Mouse (Mus musculus): ENCODE measurements around the gene Notch4. TPM values are rescaled to one million over a fixed set of nuclear protein-coding genes. Genes with fewer than 3 reads are reported as not detected.

Notch4 gene
- polyA plus RNA-seq, 1 experiment from 2014 or later: 10.6 TPM

DNA sequence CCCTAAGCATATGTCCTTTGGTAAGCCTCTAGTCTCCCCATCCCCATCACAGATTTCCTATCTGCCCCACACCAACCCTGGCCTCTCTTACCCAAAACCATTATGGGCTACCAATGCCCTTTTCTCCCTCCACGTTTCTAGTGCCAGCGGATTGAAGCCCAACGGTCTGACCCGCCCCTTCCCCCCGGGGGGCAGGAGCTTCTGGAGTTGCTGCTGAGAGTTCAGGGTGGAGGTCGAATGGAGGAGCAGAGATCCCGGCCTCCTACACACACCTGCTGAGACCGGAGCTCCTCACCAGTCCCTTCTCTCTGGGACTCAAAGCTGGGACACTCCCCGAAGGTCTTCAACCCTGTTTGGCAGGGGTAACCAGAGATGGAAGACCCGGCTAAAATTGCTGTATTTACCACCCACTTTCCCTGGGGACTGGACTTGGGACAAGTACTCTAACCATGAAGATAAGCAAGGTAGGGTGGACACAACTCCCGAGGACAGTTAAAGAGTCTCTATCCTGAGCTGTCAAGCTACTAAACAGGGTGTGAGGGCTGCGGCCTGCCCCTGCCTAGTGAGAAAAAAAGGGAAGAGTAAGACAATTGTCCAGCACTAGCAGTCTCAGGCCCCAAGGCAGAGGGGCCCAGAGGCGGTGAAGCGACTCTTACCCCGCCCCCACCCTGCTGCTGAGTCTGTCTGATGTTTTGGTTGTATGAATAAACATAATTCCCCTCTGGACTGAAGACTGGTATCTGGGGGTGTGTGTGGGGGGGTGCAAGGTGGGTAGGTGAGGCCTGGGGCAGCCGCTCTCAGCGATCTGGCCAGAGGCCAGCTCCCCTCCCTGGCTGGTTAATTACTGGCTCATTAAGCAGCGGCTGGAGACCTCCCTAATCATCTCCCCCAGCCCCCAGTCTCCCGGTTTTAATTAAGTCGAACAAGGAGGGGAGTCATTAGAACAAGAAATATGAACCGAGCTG, 27.2 kb downstream of the Notch4 start, which contains the start of gene Pbx2:
Gene Pbx2, plus strand, starts transcription at position 238 of the 965 bp plus-strand sequence.
- ATAC-seq (replicated peaks; ENCODE audit: low FRiP score, low read depth): peak; percentile 22
- H3K4me1 ChIP-seq (replicated peaks; ENCODE audit: insufficient read depth, low read length): peaks cover 56% of the 10 kb centered on the region
- peak; percentile 81 for DNase-seq (ENCODE audit: low spot score)

DNA sequence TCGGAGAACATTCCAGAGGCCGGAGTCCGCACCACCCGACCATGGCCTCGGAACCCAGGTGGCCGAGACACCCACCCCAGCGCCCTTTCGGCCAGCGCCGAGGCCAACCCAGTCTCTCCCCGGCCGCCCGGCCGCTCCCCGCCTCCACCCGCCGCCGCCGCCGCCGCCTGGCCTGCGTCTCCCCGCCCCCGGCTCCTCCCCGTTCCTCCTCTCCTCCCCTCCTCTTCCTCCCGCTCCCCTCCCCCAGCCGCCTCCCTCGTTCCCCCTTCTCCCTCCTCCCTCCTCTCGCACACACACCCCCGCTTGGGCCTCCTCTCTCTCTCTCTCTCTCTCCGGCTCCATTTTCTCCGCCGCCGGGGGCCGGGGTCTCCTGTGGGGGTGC, 27.9 kb downstream of the Notch4 start:
- Histone ChIP-seq H3K4me1 (replicated peaks; ENCODE audit: insufficient read depth, low read length) (peaks cover 54% of the 10 kb centered on the region), H3K9me3 (replicated peaks; ENCODE audit: low read length) (no peaks in the 10 kb centered on the region), H3K36me3 (ENCODE audit: insufficient read depth, low read length) (peaks cover 7% of the 10 kb centered on the region; the same call in 1 of the 2 replicates), H3K9ac (ENCODE audit: low read depth, low read length) (peak overlapping the region; percentile 96), H3K27me3 (ENCODE audit: insufficient read depth, low read length) (no peaks in the 10 kb centered on the region), H3K27ac (peak overlapping the region; percentile 99), H3K4me3 (replicated peaks; ENCODE audit: low read depth, low read length) (peak overlapping the region; percentile 81), H3K4me2 (ENCODE audit: low read length) (peak overlapping the region; percentile 98)
- DNase-seq (ENCODE audit: low spot score) (peak; percentile 98), ATAC-seq (replicated peaks; ENCODE audit: low FRiP score, low read depth) (peak; percentile 64)
- WGBS: 1% methylated on average over 17 of the region's 35 CpGs
- no peak for TF ChIP-seq CTCF (IDR thresholded peaks at IDR 0.05; ENCODE audit: low read depth)

More for the DNA sequence above, 27.2 kb downstream of the Notch4 start, which contains the start of gene Pbx2:
- Histone ChIP-seq H3K27me3 (ENCODE audit: insufficient read depth, low read length) (no peaks in the 10 kb centered on the region), H3K4me3 (replicated peaks; ENCODE audit: low read depth, low read length) (peak within 1 kb of the TSS; percentile 81), H3K36me3 (ENCODE audit: insufficient read depth, low read length) (peaks cover 7% of the 10 kb centered on the region; the same call in 1 of the 2 replicates), H3K4me2 (ENCODE audit: low read length) (peak within 1 kb of the TSS; percentile 98), H3K9me3 (replicated peaks; ENCODE audit: low read length) (no peaks in the 10 kb centered on the region), H3K9ac (ENCODE audit: low read depth, low read length) (peak within 1 kb of the TSS; percentile 96), H3K27ac (peak within 1 kb of the TSS; percentile 99)
- TF ChIP-seq CTCF (IDR thresholded peaks at IDR 0.05; ENCODE audit: low read depth): no peak
- WGBS: 4% methylated on average over 21 of the region's 21 CpGs

DNA sequence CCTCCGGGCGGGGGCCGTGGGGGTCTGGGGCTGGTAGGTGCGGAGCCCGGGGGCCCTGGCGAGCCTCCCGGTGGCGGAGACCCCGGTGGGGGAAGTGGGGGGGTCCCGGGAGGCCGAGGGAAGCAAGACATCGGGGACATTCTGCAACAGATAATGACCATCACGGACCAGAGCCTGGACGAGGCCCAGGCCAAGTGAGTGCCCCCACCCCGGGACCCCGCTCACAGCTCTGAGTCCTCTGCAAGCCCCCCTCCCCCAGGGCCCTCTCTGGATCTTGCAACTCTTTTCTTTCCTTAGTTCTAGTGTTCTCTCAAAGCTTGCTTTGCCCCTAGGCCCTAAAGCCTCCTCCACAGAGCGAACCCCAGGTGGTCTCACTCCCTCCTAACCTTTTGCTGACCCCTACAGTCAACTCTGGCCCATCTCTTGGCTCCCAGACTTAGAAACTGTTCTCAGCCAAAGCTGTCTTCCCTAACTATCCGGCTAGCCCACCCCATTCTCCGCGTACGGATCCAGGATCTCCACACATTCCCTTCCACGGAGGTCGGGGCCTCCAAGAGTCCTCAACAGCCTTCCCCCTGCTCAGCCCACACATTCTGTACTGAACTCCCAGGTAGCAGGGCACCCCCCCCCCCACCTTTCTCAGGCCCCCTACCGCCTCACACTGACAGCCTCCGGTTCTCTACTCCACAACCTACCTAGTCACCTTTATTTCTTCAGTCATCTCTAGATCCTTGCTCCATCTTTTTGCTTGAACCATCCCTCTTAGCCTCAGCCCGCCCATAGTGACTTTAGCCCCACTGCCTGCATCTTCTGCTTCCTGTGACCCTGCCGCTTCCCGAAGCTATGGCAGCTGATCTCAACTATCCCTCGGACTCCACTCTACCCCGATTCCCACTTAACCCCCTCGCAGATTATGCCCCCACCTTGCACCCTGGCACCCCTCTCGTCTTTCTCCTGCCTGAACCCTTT, 28.8 kb downstream of the Notch4 start:
- peak overlapping the region; percentile 81 for H3K4me3 ChIP-seq (replicated peaks; ENCODE audit: low read depth, low read length)
- peaks cover 59% of the 10 kb centered on the region for H3K4me1 ChIP-seq (replicated peaks; ENCODE audit: insufficient read depth, low read length)
- ATAC-seq (replicated peaks; ENCODE audit: low FRiP score, low read depth) (peak; percentile 9; the same call in 1 of the 2 replicates), DNase-seq (ENCODE audit: low spot score) (peak; percentile 82)
- no peaks in the 10 kb centered on the region for H3K27me3 ChIP-seq (ENCODE audit: insufficient read depth, low read length)
- peak overlapping the region; percentile 99 for H3K27ac ChIP-seq
- under 1% methylated on average over 31 of the region's 32 CpGs for WGBS
- peak overlapping the region; percentile 96 for H3K9ac ChIP-seq (ENCODE audit: low read depth, low read length)
- TF ChIP-seq CTCF (IDR thresholded peaks at IDR 0.05; ENCODE audit: low read depth): no peak
- H3K9me3 ChIP-seq (replicated peaks; ENCODE audit: low read length): no peaks in the 10 kb centered on the region
- peak overlapping the region; percentile 98 for H3K4me2 ChIP-seq (ENCODE audit: low read length)
- peaks cover 7% of the 10 kb centered on the region; the same call in 1 of the 2 replicates for H3K36me3 ChIP-seq (ENCODE audit: insufficient read depth, low read length)

DNA sequence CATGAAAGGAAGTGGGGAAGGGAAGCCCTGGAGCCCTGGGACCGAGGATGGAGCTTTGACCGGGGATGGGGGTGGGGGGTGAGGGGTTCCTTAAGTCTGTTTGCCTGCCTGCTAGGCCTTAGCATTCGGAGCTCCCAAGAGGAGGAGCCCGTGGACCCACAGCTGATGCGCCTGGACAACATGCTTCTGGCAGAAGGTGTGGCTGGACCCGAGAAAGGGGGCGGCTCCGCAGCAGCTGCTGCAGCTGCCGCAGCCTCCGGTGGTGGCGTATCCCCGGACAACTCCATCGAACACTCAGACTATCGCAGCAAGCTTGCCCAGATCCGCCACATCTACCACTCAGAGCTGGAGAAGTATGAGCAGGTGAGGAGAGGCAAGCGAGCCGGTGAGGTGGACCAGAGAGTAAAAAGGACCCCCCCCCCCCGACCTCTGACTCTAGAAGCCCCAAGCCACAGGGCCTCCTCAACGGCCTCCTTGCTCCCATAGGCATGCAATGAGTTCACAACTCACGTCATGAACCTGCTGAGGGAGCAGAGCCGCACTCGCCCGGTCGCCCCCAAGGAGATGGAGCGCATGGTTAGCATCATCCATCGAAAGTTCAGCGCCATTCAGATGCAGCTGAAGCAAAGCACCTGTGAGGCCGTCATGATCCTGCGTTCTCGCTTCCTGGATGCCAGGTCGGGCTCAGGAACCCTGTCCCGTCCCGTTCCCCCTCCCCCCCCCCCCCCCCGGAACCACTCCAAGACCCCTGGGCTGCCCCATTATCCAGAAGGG, 29.9 kb downstream of the Notch4 start:
- Histone ChIP-seq H3K9ac (ENCODE audit: low read depth, low read length) (peak overlapping the region; percentile 96), H3K36me3 (ENCODE audit: insufficient read depth, low read length) (peaks cover 7% of the 10 kb centered on the region; the same call in 1 of the 2 replicates), H3K27ac (peak overlapping the region; percentile 99), H3K27me3 (ENCODE audit: insufficient read depth, low read length) (no peaks in the 10 kb centered on the region), H3K4me1 (replicated peaks; ENCODE audit: insufficient read depth, low read length) (peaks cover 53% of the 10 kb centered on the region), H3K4me3 (replicated peaks; ENCODE audit: low read depth, low read length) (peak overlapping the region; percentile 81), H3K9me3 (replicated peaks; ENCODE audit: low read length) (no peaks in the 10 kb centered on the region), H3K4me2 (ENCODE audit: low read length) (peak overlapping the region; percentile 98)
- TF ChIP-seq CTCF (IDR thresholded peaks at IDR 0.05; ENCODE audit: low read depth): no peak
- DNase-seq (ENCODE audit: low spot score) (peak; percentile 77), ATAC-seq (replicated peaks; ENCODE audit: low FRiP score, low read depth) (no peak)
- 31% methylated on average over 34 of the region's 34 CpGs for WGBS

DNA sequence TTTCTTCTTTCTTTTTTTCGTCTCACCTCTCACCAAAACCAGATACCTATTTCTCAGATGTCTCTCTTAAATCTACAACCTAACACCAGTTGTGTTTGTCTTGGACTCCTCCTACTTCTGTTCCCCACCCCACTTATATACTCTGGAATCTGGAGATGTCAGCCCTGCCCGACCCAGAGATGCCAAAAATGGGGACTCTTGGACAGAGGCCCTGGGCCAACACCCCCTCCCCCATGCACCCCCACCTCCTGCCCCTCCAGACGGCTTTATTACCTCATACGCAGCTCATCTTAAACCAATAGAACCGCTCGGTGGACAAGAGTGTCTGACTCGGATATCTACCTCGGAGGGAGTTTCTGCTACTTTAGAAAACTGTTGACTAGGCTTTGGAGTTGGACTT, 32.0 kb downstream of the Notch4 start:
- ATAC-seq (replicated peaks; ENCODE audit: low FRiP score, low read depth) (no peak), DNase-seq (ENCODE audit: low spot score) (no peak)
- Histone ChIP-seq H3K27me3 (ENCODE audit: insufficient read depth, low read length) (no peaks in the 10 kb centered on the region), H3K4me1 (replicated peaks; ENCODE audit: insufficient read depth, low read length) (peaks cover 32% of the 10 kb centered on the region), H3K4me2 (ENCODE audit: low read length) (no peak overlapping the region), H3K9me3 (replicated peaks; ENCODE audit: low read length) (no peaks in the 10 kb centered on the region), H3K27ac (no peak overlapping the region; the same call in 1 of the 2 replicates), H3K36me3 (ENCODE audit: insufficient read depth, low read length) (peaks cover 16% of the 10 kb centered on the region), H3K9ac (ENCODE audit: low read depth, low read length) (no peak overlapping the region), H3K4me3 (replicated peaks; ENCODE audit: low read depth, low read length) (no peak overlapping the region)
- 46% methylated on average over 8 of the region's 8 CpGs for WGBS
- no peak for TF ChIP-seq CTCF (IDR thresholded peaks at IDR 0.05; ENCODE audit: low read depth)

Measured in kidney, postnatal 0 days (tissue).